Mouse (Mus musculus): ENCODE results near the gene A530016L24Rik. TPM values are rescaled to one million over a fixed set of nuclear protein-coding genes. Genes with fewer than 3 reads are reported as not detected.

The A530016L24Rik gene
- polyA plus RNA-seq, 1 experiment from 2014 or later, result 0.36 TPM

DNA sequence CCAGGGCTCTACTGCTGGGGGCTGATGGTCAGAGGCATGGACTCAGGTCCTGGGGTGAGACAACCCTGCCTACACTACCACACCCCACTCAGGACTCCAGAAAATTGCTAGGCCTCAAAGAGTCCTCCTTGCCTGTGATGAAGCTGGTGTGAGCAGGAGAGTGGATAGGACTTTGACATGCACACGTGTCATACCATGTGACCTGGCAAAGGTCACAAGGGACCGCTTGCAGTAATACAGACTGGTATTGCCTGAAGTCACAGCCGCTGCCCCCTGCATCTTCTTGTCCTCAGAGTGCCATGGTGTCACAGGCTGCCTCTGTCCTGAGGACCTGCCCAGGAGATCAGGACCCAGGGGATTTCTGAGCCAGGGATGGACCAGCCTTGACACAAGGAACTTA is 24.7 kb upstream of the A530016L24Rik start:
- ATAC-seq, result peak; percentile 36; the same call in 1 of the 2 replicates
- H3K9ac ChIP-seq, result no peak overlapping the region
- WGBS, result 72% methylated on average over 3 of the region's 3 CpGs

DNA sequence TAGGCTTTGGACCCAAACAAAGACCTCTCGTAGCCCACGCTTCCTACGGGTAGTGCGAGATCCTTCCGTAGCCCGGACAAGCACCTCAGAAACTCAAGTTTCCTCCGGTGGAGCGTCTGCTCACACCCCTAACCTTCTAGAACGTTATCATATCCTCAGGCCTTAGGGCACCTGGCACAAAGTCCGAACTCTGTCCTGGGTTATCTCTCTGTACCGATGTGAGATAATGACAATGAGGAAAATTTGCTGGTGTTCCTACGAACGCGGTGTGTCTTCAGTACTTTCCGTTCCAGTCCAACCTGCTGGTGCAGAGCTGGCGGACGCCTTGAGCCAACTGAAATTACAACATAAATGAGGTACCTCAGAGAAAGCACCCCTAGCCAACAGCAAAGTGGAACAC is 23.3 kb upstream of the A530016L24Rik start:
- H3K4me1 ChIP-seq (replicated peaks), result peaks cover 12% of the 10 kb centered on the region; the same call in 1 of the 2 replicates
- H3K4me2 ChIP-seq (replicated peaks), result no peak overlapping the region
- H3K36me3 ChIP-seq, result no peaks in the 10 kb centered on the region
- no peaks in the 10 kb centered on the region for H3K27me3 ChIP-seq (replicated peaks)
- no peak overlapping the region for H3K9ac ChIP-seq
- H3K27ac ChIP-seq, result no peak overlapping the region
- H3K9me3 ChIP-seq, result no peaks in the 10 kb centered on the region
- 75% methylated on average over 17 of the region's 17 CpGs for WGBS
- H3K4me3 ChIP-seq (replicated peaks), result no peak overlapping the region
- ATAC-seq, result peak; percentile 75

More for the DNA sequence above, 24.7 kb upstream of the A530016L24Rik start:
- Histone ChIP-seq H3K27me3 (replicated peaks) (no peaks in the 10 kb centered on the region), H3K36me3 (no peaks in the 10 kb centered on the region), H3K4me1 (replicated peaks) (peaks cover 12% of the 10 kb centered on the region; the same call in 1 of the 2 replicates), H3K27ac (no peak overlapping the region), H3K9me3 (no peaks in the 10 kb centered on the region), H3K4me2 (replicated peaks) (no peak overlapping the region), H3K4me3 (replicated peaks) (no peak overlapping the region)

DNA sequence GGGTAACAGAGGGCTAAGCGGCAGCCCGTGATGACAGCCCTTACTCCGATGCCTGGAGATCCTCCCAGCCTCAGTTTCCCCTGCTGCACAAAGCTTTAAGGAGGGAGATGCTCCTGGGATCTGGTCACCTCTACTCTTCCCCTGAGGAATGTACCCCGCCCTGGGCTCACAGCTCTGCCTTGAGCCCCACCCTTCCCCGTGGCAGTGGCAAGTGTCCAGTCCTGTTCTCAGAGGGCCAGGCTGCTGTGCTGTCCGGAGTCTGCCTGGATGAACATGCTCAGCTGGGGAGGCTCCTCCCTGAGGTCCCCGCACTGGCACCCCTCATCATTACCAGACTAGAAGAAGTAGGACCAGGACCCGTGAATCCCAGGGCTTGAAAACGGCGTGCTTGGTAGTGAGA is 21.9 kb upstream of the A530016L24Rik start:
- no peaks in the 10 kb centered on the region; the same call in 1 of the 2 replicates for H3K27me3 ChIP-seq (replicated peaks)
- no peaks in the 10 kb centered on the region for H3K9me3 ChIP-seq
- no peak overlapping the region for H3K4me2 ChIP-seq (replicated peaks)
- no peak overlapping the region for H3K9ac ChIP-seq
- H3K4me1 ChIP-seq (replicated peaks), result peaks cover 10% of the 10 kb centered on the region; the same call in 1 of the 2 replicates
- 79% methylated on average over 10 of the region's 10 CpGs for WGBS
- H3K36me3 ChIP-seq, result no peaks in the 10 kb centered on the region
- no peak for ATAC-seq
- no peak overlapping the region for H3K4me3 ChIP-seq (replicated peaks)
- no peak overlapping the region for H3K27ac ChIP-seq

GRCm38 (mm10) chr12:112469393-112469792 is 19.9 kb upstream of the A530016L24Rik start:
- Histone ChIP-seq H3K27ac (no peak overlapping the region), H3K9ac (no peak overlapping the region), H3K9me3 (no peaks in the 10 kb centered on the region), H3K4me1 (replicated peaks) (peaks cover 7% of the 10 kb centered on the region; the same call in 1 of the 2 replicates), H3K36me3 (no peaks in the 10 kb centered on the region), H3K27me3 (replicated peaks) (no peaks in the 10 kb centered on the region; the same call in 1 of the 2 replicates), H3K4me3 (replicated peaks) (no peak overlapping the region), H3K4me2 (replicated peaks) (no peak overlapping the region)
- no peak for ATAC-seq
- WGBS, result 83% methylated on average over 7 of the region's 7 CpGs

GRCm38 (mm10) chr12:112470216-112470615 is 19.0 kb upstream of the A530016L24Rik start:
- no peaks in the 10 kb centered on the region; the same call in 1 of the 2 replicates for H3K27me3 ChIP-seq (replicated peaks)
- H3K4me2 ChIP-seq (replicated peaks), result no peak overlapping the region
- no peak overlapping the region for H3K27ac ChIP-seq
- H3K9me3 ChIP-seq, result no peaks in the 10 kb centered on the region
- no peak overlapping the region for H3K4me3 ChIP-seq (replicated peaks)
- H3K9ac ChIP-seq, result no peak overlapping the region
- WGBS, result 73% methylated on average over 5 of the region's 5 CpGs
- H3K36me3 ChIP-seq, result no peaks in the 10 kb centered on the region
- ATAC-seq, result no peak
- H3K4me1 ChIP-seq (replicated peaks), result peaks cover 6% of the 10 kb centered on the region; the same call in 1 of the 2 replicates

- H3K9me3 ChIP-seq, result no peaks in the 10 kb centered on the region
These were observed 15.5 kb upstream of the A530016L24Rik start for GRCm38 (mm10) chr12:112473777-112474176.

DNA sequence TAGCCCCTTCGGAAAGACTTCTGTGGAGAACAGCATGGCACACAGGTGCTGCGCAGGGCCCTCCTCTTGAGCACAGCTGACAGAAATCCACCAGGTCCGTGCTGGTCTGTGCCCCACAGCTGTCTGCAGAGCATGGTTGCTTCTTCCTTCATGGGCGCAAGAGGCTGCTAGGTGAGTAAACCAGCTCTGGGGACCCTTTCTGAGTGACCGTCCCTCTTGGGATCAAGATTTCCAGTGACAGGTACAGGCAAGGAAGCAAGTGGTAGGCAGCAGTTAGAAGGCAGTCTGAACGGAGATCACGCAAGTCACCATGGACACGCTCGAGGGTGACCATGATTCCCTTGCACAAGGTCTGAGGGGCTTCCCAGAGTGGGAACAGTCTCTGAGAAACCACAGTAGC is 287 bp downstream of the A530016L24Rik start:
- H3K4me2 ChIP-seq (replicated peaks), result no peak overlapping the region
- H3K27me3 ChIP-seq (replicated peaks), result no peaks in the 10 kb centered on the region
- H3K4me1 ChIP-seq (replicated peaks), result peaks cover 18% of the 10 kb centered on the region
- no peak overlapping the region for H3K9ac ChIP-seq
- no peak overlapping the region for H3K27ac ChIP-seq
- no peaks in the 10 kb centered on the region for H3K9me3 ChIP-seq
- no peak for ATAC-seq
- 93% methylated on average over 9 of the region's 9 CpGs for WGBS
- H3K36me3 ChIP-seq, result no peaks in the 10 kb centered on the region
- no peak overlapping the region for H3K4me3 ChIP-seq (replicated peaks)

More at GRCm38 (mm10) chr12:112473777-112474176, 15.5 kb upstream of the A530016L24Rik start:
- ATAC-seq, result peak; percentile 83; the same call in 1 of the 2 replicates
- H3K27me3 ChIP-seq (replicated peaks), result no peaks in the 10 kb centered on the region; the same call in 1 of the 2 replicates
- WGBS, result 20% methylated on average over 9 of the region's 9 CpGs
- no peak overlapping the region for H3K4me2 ChIP-seq (replicated peaks)
- H3K4me1 ChIP-seq (replicated peaks), result no peaks in the 10 kb centered on the region
- no peak overlapping the region for H3K27ac ChIP-seq
- H3K4me3 ChIP-seq (replicated peaks), result no peak overlapping the region
- no peaks in the 10 kb centered on the region for H3K36me3 ChIP-seq
- no peak overlapping the region for H3K9ac ChIP-seq

DNA sequence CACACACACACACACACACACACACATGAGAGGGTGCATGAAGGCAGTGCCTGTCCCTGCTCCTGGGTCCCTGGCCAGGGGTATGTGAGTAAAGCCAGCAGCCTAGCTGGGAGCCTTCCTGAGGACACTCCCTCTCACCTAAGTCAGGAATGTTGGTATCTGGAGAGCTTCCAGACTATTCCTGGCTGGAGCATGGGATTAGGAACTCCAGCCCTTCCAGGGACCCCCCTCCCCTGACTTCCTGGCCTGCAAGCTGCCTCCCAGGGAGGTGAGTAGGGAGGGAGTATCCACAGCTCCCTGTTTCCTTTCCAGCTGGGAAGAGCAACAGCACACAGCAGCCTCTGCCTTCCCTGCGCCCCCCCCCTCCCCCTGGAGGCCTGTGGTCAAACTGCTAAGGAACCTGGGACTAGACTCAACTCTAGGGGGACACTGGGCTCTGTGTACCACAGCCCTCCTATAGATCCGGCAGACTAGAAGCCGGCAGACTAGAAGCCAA is 1.2 kb downstream of the A530016L24Rik start:
- Histone ChIP-seq H3K36me3 (no peaks in the 10 kb centered on the region), H3K9ac (no peak overlapping the region)

DNA sequence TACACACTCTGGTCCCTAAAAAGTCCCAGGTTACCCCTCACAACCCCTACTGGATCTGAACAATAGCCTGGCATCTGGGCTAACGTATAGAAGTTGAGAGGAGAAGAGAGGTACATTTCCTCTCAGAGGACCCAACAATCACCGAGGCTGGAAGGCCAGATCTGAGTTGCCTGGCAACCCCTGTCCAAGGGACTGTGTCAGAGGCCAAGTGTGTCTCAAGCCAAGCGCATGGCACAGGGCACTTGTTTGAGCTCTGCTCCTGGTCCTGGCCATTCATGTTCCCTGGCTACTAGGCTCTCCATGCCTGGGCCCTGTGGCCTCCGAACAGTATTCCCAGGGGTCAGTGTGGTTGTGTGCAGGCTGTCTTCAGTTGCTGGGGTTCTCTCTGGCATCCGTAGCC is 6.9 kb downstream of the A530016L24Rik start:
- Histone ChIP-seq H3K4me2 (replicated peaks) (no peak overlapping the region), H3K4me3 (replicated peaks) (no peak overlapping the region), H3K27ac (no peak overlapping the region), H3K9ac (no peak overlapping the region), H3K27me3 (replicated peaks) (no peaks in the 10 kb centered on the region), H3K4me1 (replicated peaks) (peaks cover 9% of the 10 kb centered on the region), H3K36me3 (no peaks in the 10 kb centered on the region), H3K9me3 (no peaks in the 10 kb centered on the region)
- 65% methylated on average over 5 of the region's 5 CpGs for WGBS
- no peak for ATAC-seq

More for the DNA sequence above, 1.2 kb downstream of the A530016L24Rik start:
- Histone ChIP-seq H3K27me3 (replicated peaks) (no peaks in the 10 kb centered on the region), H3K4me2 (replicated peaks) (0 out of 2 replicates have a peak overlapping the region, but pooled peaks have one; percentile 24), H3K4me1 (replicated peaks) (peaks cover 18% of the 10 kb centered on the region), H3K4me3 (replicated peaks) (no peak overlapping the region), H3K27ac (peak overlapping the region; percentile 48; the same call in 1 of the 2 replicates), H3K9me3 (no peaks in the 10 kb centered on the region)
- peak; percentile 71 for ATAC-seq
- WGBS, result 17% methylated on average over 3 of the region's 3 CpGs

GRCm38 (mm10) chr12:112497731-112498130 is 8.5 kb downstream of the A530016L24Rik start:
- Histone ChIP-seq H3K27ac (no peak overlapping the region), H3K9ac (no peak overlapping the region), H3K4me3 (replicated peaks) (no peak overlapping the region), H3K9me3 (no peaks in the 10 kb centered on the region), H3K36me3 (no peaks in the 10 kb centered on the region), H3K4me2 (replicated peaks) (no peak overlapping the region), H3K27me3 (replicated peaks) (no peaks in the 10 kb centered on the region), H3K4me1 (replicated peaks) (peaks cover 3% of the 10 kb centered on the region; the same call in 1 of the 2 replicates)
- ATAC-seq, result no peak
- WGBS, result 78% methylated on average over 8 of the region's 8 CpGs

DNA sequence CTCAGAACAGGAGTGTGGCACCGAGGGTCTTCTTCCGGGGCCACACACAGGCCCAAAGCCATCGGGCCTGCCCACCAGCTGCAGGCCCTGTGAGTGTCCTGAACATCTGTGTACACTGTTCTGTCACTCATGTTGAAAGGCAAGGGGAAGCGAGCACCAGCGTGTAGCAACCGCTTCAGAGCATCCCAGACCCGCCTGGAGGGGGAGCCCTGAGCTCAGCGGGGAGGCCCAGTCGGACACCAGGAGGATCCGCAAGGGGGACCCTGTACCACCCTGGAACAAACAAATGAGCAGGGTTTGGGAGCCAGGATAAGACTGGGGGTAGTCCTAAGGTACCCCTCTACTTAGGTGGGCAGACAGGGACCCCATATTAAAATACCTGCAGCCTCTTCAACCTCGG is 9.4 kb downstream of the A530016L24Rik start:
- H3K9ac ChIP-seq, result no peak overlapping the region
- no peaks in the 10 kb centered on the region for H3K9me3 ChIP-seq
- no peak overlapping the region for H3K4me3 ChIP-seq (replicated peaks)
- peaks cover 3% of the 10 kb centered on the region; the same call in 1 of the 2 replicates for H3K4me1 ChIP-seq (replicated peaks)
- H3K27me3 ChIP-seq (replicated peaks), result no peaks in the 10 kb centered on the region
- no peak for ATAC-seq
- WGBS, result 36% methylated on average over 11 of the region's 11 CpGs
- no peak overlapping the region for H3K4me2 ChIP-seq (replicated peaks)
- no peak overlapping the region for H3K27ac ChIP-seq
- H3K36me3 ChIP-seq, result no peaks in the 10 kb centered on the region

DNA sequence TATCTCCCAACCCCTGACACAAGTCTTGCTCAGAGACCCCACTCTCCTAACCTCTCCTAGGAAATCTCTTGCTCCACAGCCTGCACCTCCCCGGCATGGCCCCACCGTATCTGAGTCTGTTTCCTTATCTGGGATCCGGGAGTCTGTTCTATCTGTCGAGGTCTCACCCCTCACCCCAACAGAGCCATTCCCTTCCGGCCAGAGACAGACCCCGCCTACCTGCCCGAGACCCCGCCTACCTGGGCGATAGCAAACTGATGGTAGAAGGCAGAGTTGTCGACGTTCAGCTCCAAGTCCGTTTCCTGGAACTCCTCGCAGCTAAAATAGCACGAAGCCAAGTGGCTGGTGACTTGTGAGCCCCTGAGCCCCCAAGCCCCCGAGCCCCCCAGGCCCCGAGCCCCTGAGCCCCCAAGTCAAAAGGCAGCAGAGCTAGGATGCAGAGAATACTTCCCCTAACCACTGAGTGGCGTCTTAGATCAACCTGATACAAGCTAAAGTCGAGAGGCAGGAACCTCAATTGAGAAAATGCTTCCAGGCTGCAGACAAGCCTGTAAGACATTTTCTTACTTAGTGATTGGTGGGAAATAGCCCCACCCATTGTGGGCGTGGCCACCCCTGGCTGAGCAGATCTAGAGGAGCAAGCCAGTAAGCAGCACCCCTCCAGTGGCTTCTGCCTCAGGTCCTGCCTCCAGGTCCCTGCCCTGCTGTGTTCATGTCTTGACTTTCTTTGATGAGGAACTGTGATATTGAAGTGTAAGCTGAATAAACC is 13.9 kb downstream of the A530016L24Rik start:
- Histone ChIP-seq H3K9ac (no peak overlapping the region), H3K4me2 (replicated peaks) (0 out of 2 replicates have a peak overlapping the region, but pooled peaks have one; percentile 6), H3K27ac (no peak overlapping the region), H3K27me3 (replicated peaks) (no peaks in the 10 kb centered on the region), H3K4me3 (replicated peaks) (no peak overlapping the region), H3K36me3 (no peaks in the 10 kb centered on the region), H3K9me3 (no peaks in the 10 kb centered on the region), H3K4me1 (replicated peaks) (peaks cover 3% of the 10 kb centered on the region; the same call in 1 of the 2 replicates)
- peak; percentile 39; the same call in 1 of the 2 replicates for ATAC-seq
- WGBS, result 21% methylated on average over 19 of the region's 19 CpGs
